Mouse (Mus musculus) heart, postnatal 0 days (tissue): ENCODE measurements around the gene Zfp422. TPM values are rescaled to one million over a fixed set of nuclear protein-coding genes. Genes with fewer than 3 reads are reported as not detected.

Experiments
- ATAC-seq: fragments of 200-750 bp; cut with Nextera tagmentation; 2 replicates; pipeline ENCODE4 v1.8.0; 2017; ENCODE audit warnings: low read depth, moderate number of reproducible peaks, moderate library complexity; ENCODE audit not compliant: insufficient read depth
- DNase-seq: peaks from one replicate; pipeline ENCODE4 v3.0.0-alpha.2; 2016; ENCODE audit warnings: low spot score
- H3K27ac ChIP-seq: fragments of 300-500 bp; sonication (generic); 2 replicates; pipeline ENCODE4 v1.5.1; 2014; ENCODE audit warnings: low read depth, mild to moderate bottlenecking
- H3K27me3 ChIP-seq: fragments of 300-500 bp; sonication (generic); 2 replicates; pipeline ENCODE4 v1.6.1; 2014; ENCODE audit warnings: low read length, mixed read lengths; ENCODE audit not compliant: control insufficient read depth, insufficient read depth
- H3K36me3 ChIP-seq: fragments of 300-500 bp; sonication (generic); replicated peaks from 2 replicates; pipeline ENCODE4 v1.6.1; 2014; ENCODE audit warnings: low read length, mixed read lengths; ENCODE audit not compliant: control insufficient read depth, insufficient read depth
- H3K4me1 ChIP-seq: fragments of 300-500 bp; sonication (generic); 2 replicates; pipeline ENCODE4 v1.6.1; 2014; ENCODE audit warnings: antibody characterized with exemption; ENCODE audit not compliant: control insufficient read depth, insufficient read depth
- H3K4me2 ChIP-seq: fragments of 300-500 bp; sonication (generic); 2 replicates; pipeline ENCODE4 v1.6.1; 2014; ENCODE audit warnings: low read depth, mild to moderate bottlenecking, low read length, moderate library complexity
- H3K4me3 ChIP-seq: fragments of 300-500 bp; sonication (generic); 2 replicates; pipeline ENCODE4 v1.5.1; 2014; ENCODE audit warnings: low read depth, low read length
- H3K9ac ChIP-seq: fragments of 300-500 bp; sonication (generic); replicated peaks from 2 replicates; pipeline ENCODE4 v1.6.1; 2014; ENCODE audit warnings: low read depth, low read length, mixed read lengths
- H3K9me3 ChIP-seq: fragments of 300-500 bp; sonication (generic); replicated peaks from 2 replicates; pipeline ENCODE4 v1.6.1; 2016; ENCODE audit warnings: low read length; ENCODE audit not compliant: control insufficient read depth
- CTCF ChIP-seq: IDR thresholded peaks from 2 replicates; pipeline ENCODE4 v1.5.1; 2016; ENCODE audit warnings: antibody characterized with exemption, control low read depth, low read depth
- EP300 ChIP-seq: IDR thresholded peaks from 2 replicates; pipeline ENCODE4 v1.6.1; 2016; ENCODE audit warnings: antibody characterized with exemption, low read depth
- WGBS: fragments of 180-500 bp; shearing (Covaris S2); extraction: QIAGEN DNeasy Blood & Tissue Kit; methylation state at CpG from one replicate; pipeline ENCODE4 v1.1.7; 2014; 5-methylcytosine and 5-hydroxymethylcytosine counted together
- polyA plus RNA-seq: library from polyadenylated mRNA; unstranded; fragments of >200 nt; fragmentation: Nextera tagmentation; extraction: Ambion mirVana; gene quantifications from 2 replicates; pipeline ENCODE4 v1.2.1, GENCODE M21; 2015
- total RNA-seq: library from RNA; depleted of rRNA; stranded (reverse); fragments of >200 nt; gene quantifications from 2 replicates; pipeline ENCODE4 v1.2.3, GENCODE M21; 2014; ENCODE audit warnings: low replicate concordance

Zfp422 gene
- total and polyA plus RNA-seq, 2 experiments from 2014 or later = 29.1 to 50.7 TPM

DNA sequence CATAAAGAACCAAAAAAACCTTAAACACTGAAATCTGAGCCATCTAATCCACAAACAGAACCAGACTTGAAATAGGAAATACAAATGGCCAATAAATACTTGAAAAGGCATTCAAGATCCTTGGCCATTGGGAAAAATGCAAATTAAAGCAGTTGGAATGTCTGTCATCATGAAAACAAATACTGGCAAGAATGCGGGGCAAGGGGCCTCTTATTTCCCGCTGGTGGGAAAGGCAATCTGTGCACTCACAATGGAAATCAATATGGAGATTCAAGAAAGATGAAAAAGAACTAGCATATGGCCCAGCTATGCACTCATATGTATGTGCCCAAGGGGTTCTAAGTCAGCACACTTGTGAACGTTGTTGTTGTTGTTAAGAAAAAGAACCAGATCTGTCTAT, 38.1 kb upstream of the Zfp422 start:
- ATAC-seq = no peak
- WGBS = 87% methylated on average over 3 of the region's 3 CpGs
- Histone ChIP-seq H3K4me2 (no peak overlapping the region), H3K36me3 (no peaks in the 10 kb centered on the region), H3K9ac (no peak overlapping the region), H3K27me3 (no peaks in the 10 kb centered on the region), H3K27ac (no peak overlapping the region), H3K4me1 (peaks cover 21% of the 10 kb centered on the region), H3K9me3 (no peaks in the 10 kb centered on the region), H3K4me3 (no peak overlapping the region)
- no peak for TF ChIP-seq CTCF
- no peak for DNase-seq

DNA sequence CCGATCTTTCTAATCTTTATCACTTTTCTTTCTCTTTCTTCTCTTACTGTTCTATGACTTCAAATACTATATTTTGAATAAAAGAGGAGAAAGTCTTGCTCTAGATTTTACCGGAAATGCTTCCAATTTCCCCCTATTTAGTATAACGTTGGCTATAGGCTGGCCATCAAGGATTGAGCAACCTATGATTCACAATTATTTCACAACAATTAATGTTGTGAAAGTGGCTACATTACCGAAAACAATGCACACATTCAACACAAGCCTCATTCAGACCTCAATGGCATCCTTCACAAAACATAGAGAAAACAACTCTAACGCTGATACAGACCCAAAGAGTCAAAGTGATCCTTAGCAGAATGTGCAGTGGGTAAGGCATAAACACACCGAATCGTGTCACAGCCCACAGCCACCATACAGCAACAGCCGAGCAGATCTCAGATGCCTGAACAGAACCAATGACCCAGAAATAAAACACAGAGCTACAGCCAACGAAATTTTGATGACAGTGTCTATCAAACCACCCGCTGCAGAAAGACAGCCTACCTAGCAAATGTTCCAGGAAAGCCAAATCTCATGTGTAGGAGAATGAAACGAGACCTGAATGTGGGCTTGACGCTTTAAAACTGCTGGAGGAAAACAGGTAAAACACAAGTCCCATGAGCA, 37.4 kb upstream of the Zfp422 start:
- Histone ChIP-seq H3K27me3 (no peaks in the 10 kb centered on the region), H3K4me2 (no peak overlapping the region), H3K9me3 (no peaks in the 10 kb centered on the region), H3K4me1 (peaks cover 15% of the 10 kb centered on the region), H3K27ac (no peak overlapping the region), H3K4me3 (no peak overlapping the region), H3K9ac (no peak overlapping the region), H3K36me3 (no peaks in the 10 kb centered on the region)
- ATAC-seq (no peak), DNase-seq (no peak)
- TF ChIP-seq EP300 (no peak), CTCF (no peak)
- 85% methylated on average over 12 of the region's 12 CpGs for WGBS

DNA sequence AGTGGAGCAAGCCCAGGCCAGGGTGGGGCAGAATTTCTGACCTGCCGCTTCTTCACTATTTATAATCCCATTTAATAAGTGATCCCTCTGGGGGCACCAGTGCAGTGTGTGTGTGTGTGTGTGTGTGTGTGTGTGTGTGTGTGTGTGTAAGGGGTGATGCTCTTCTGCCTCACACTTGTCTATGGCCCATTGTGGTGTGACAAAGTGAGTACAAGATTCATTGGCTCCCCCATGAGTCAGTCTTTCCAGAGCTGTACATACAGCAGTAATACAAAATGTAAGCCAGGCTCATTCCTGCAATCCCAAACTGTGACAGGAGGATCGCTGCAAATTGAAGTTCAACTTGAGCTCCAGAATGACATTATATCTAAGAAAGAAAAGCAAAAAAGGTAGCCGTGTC, 36.0 kb upstream of the Zfp422 start:
- no peaks in the 10 kb centered on the region for H3K27me3 ChIP-seq
- no peak overlapping the region for H3K4me2 ChIP-seq
- WGBS = 70% methylated on average over 3 of the region's 3 CpGs
- H3K9me3 ChIP-seq = no peaks in the 10 kb centered on the region
- TF ChIP-seq EP300 = no peak
- TF ChIP-seq CTCF = no peak
- H3K4me1 ChIP-seq = peaks cover 6% of the 10 kb centered on the region; the same call in 1 of the 2 replicates
- H3K4me3 ChIP-seq = no peak overlapping the region
- no peak overlapping the region for H3K9ac ChIP-seq
- ATAC-seq (no peak), DNase-seq (no peak)
- H3K36me3 ChIP-seq = no peaks in the 10 kb centered on the region
- no peak overlapping the region for H3K27ac ChIP-seq

DNA sequence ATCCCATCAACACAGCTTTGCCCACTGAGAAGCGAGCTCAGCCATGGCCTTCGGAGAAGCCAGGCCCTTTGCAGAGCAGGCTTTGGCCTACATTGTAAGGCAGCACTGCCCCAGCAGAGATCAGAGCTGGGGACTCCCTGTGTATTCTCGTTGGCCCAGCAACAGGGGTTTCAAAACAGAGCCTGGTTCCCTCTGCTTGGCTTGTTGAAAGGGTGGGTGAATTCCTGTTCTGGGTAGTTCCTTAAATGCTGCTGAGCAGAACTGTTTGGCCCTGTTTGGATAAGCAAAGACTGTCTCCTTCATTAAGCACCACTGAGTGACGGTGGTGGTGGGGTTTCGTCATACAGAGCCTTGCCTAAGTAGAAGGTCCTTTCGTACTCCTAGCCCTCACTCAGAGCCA, 35.2 kb upstream of the Zfp422 start:
- no peak overlapping the region for H3K27ac ChIP-seq
- WGBS = 75% methylated on average over 6 of the region's 6 CpGs

DNA sequence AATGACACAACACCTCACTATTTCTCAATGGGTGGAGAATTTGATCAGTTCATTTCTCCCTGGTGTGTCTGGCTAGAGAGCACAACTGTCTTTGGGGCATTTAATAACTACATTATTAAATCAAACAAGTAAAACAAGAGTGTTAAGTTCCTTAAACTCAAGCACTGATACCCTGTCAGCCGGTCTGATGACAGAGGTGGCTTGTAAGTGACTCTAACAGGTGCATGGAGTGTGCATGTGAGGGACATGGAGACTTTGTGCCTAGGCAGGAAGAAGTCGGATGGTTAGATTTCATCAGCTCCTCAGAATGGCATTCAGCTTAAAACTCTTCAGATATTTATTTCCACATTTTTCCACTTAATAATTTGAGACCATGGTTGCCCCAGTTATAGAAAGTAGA, 34.6 kb upstream of the Zfp422 start:
- H3K4me2 ChIP-seq = no peak overlapping the region
- no peak overlapping the region for H3K9ac ChIP-seq
- H3K36me3 ChIP-seq = no peaks in the 10 kb centered on the region
- TF ChIP-seq CTCF (no peak), EP300 (no peak)
- peaks cover 6% of the 10 kb centered on the region; the same call in 1 of the 2 replicates for H3K4me1 ChIP-seq
- WGBS = 77% methylated on average over 2 of the region's 2 CpGs
- no peak for DNase-seq
- H3K27me3 ChIP-seq = no peaks in the 10 kb centered on the region
- no peak overlapping the region for H3K27ac ChIP-seq
- H3K4me3 ChIP-seq = no peak overlapping the region
- no peak for ATAC-seq
- no peaks in the 10 kb centered on the region for H3K9me3 ChIP-seq

More for the DNA sequence above, 35.2 kb upstream of the Zfp422 start:
- TF ChIP-seq EP300 = no peak
- DNase-seq (no peak), ATAC-seq (no peak)
- H3K9ac ChIP-seq = no peak overlapping the region
- no peak overlapping the region for H3K4me3 ChIP-seq
- H3K4me1 ChIP-seq = peaks cover 6% of the 10 kb centered on the region; the same call in 1 of the 2 replicates
- no peaks in the 10 kb centered on the region for H3K9me3 ChIP-seq
- no peak overlapping the region for H3K4me2 ChIP-seq
- H3K27me3 ChIP-seq = no peaks in the 10 kb centered on the region
- no peaks in the 10 kb centered on the region for H3K36me3 ChIP-seq
